ENCODE assay signal across 7 mouse cellular contexts in genomic region chr3:37312370-37312941, GRCm38 (mm10). TPM values are rescaled to one million over a fixed set of nuclear protein-coding genes. Genes with fewer than 3 reads are reported as not detected.
DNase-seq lines count a peak whose midpoint lies in the region; ATAC-seq lines count a peak whose summit lies in the region.

TSS of gene Bbs12 (plus strand) at chr3:37312554.
TSS of gene Cetn4 (minus strand) at chr3:37312708.

- H3K4me3 ChIP-seq in limb, embryonic 10.5 days, result peak within 1 kb of the TSS; percentile 95
- peak within 1 kb of the TSS; percentile 79 for H3K4me3 ChIP-seq in midbrain, embryonic 13.5 days (replicated peaks)

- no peaks in the 10 kb centered on the region for H3K27me3 ChIP-seq in limb, embryonic 10.5 days (ENCODE audit: low read depth, poor library complexity, severe bottlenecking)
- no peaks in the 10 kb centered on the region for H3K27me3 ChIP-seq in midbrain, embryonic 13.5 days

- peak within 1 kb of the TSS; percentile 99 for H3K27ac ChIP-seq in limb, embryonic 10.5 days
- peak within 1 kb of the TSS; percentile 54 for H3K27ac ChIP-seq in midbrain, embryonic 13.5 days

- WGBS in limb, embryonic 10.5 days, result under 1% methylated on average over 54 of the region's 54 CpGs
- 0% methylated on average over 52 of the region's 54 CpGs for WGBS in midbrain, embryonic 13.5 days

- peak within 1 kb of the TSS; percentile 86 for H3K9ac ChIP-seq in midbrain, embryonic 13.5 days (replicated peaks)

- peak within 1 kb of the TSS; percentile 69 for H3K4me2 ChIP-seq in midbrain, embryonic 13.5 days (replicated peaks)

- H3K36me3 ChIP-seq in limb, embryonic 10.5 days, result peaks cover 8% of the 10 kb centered on the region; the same call in 1 of the 2 replicates
- H3K36me3 ChIP-seq in midbrain, embryonic 13.5 days, result no peaks in the 10 kb centered on the region

- peak; percentile 92 for DNase-seq in adrenal gland, adult 8-10 months
- peak; percentile 98 for DNase-seq in embryo, embryonic 9.5 days (ENCODE audit: extremely low spot score)
- peak; percentile 92 for DNase-seq in kidney, adult 11 months
- DNase-seq in limb, embryonic 10.5 days (ENCODE audit: low spot score), result peak; percentile 97
- DNase-seq in spleen, adult 12 weeks (ENCODE audit: low spot score), result peak; percentile 84

- H3K4me1 ChIP-seq in limb, embryonic 10.5 days, result peaks cover 13% of the 10 kb centered on the region
- H3K4me1 ChIP-seq in midbrain, embryonic 13.5 days (replicated peaks), result peaks cover 11% of the 10 kb centered on the region

- ATAC-seq in granulocyte monocyte progenitor cell, adult 5-6 weeks (replicated peaks; ENCODE audit: poor library complexity, severe bottlenecking), result peak; percentile 94
- ATAC-seq in midbrain, embryonic 13.5 days, result peak; percentile 100

- H3K9me3 ChIP-seq in limb, embryonic 10.5 days (replicated peaks), result no peaks in the 10 kb centered on the region
- H3K9me3 ChIP-seq in midbrain, embryonic 13.5 days, result no peaks in the 10 kb centered on the region

RNA-seq across cellular contexts. Expression of gene Bbs12, which starts in this region (rescaled TPM):
- 10 to 100 TPM in 1 of 4 experiments, 1 to 10 TPM in 3; 5.7 to 10.3 (median 7.2) TPM for total RNA-seq in adrenal gland, adult 8-10 months (2022)
- total RNA-seq in granulocyte monocyte progenitor cell, adult 5-6 weeks (2014; fragmentation: Nextera tagmentation), result 3.2 and 10.4 TPM in 2 replicates
- 4.4 and 5.4 TPM in 2 replicates for total RNA-seq in granulocyte monocyte progenitor cell, adult 5-6 weeks (2017)
- 9.4 and 9.6 TPM in 2 replicates for polyA plus RNA-seq in limb, embryonic 10.5 days (2016; fragmentation: Nextera tagmentation; extraction: Ambion mirVana)
- 5.2 and 5.8 TPM in 2 replicates for polyA plus RNA-seq in midbrain, embryonic 13.5 days (2015; fragmentation: Nextera tagmentation; extraction: Ambion mirVana)

RNA-seq across cellular contexts. Expression of gene Cetn4, which starts in this region (rescaled TPM):
- total RNA-seq in adrenal gland, adult 8-10 months (2022), result 1 to 10 TPM; 3.4 to 7.9 (median 5.7) TPM
- 0.26 and 1.0 TPM in 2 replicates for total RNA-seq in granulocyte monocyte progenitor cell, adult 5-6 weeks (2014; fragmentation: Nextera tagmentation)
- 0.26 and 1.6 TPM in 2 replicates for total RNA-seq in granulocyte monocyte progenitor cell, adult 5-6 weeks (2017)
- polyA plus RNA-seq in limb, embryonic 10.5 days (2016; fragmentation: Nextera tagmentation; extraction: Ambion mirVana), result 1.6 and 3.2 TPM in 2 replicates
- polyA plus RNA-seq in midbrain, embryonic 13.5 days (2015; fragmentation: Nextera tagmentation; extraction: Ambion mirVana), result 2.6 and 3.1 TPM in 2 replicates

Comparison
In these comparisons a context has a peak if more than half of its experiments do, and no peak if none do; other contexts are left out.
1. Peak in every context shown above with its lines: DNase-seq, ATAC-seq, H3K4me3 ChIP-seq and H3K27ac ChIP-seq.